Mouse (Mus musculus) brain, embryonic 14.5 days (tissue): ENCODE measurements around the gene Zfp213.

Experiments used
- CTCF ChIP-seq: fragments of 200-500 bp; IDR thresholded peaks from 2 replicates; pipeline ENCODE4 v1.5.1; 2012; ENCODE audit warnings: inconsistent platforms, mild to moderate bottlenecking, moderate library complexity, borderline replicate concordance; ENCODE audit not compliant: insufficient read depth, insufficient read length; ENCODE audit errors: extremely low read depth
- POLR2A ChIP-seq: fragments of 200-500 bp; IDR thresholded peaks from 2 replicates; pipeline ENCODE4 v1.6.1; 2012; ENCODE audit warnings: mild to moderate bottlenecking, inconsistent platforms, borderline replicate concordance; ENCODE audit not compliant: poor library complexity, insufficient read depth, insufficient read length, severe bottlenecking; ENCODE audit errors: extremely low read depth

GRCm38 (mm10) chr17:23599605-23600063 is 35.6 kb upstream of the Zfp213 start:
- TF ChIP-seq POLR2A (no peak), CTCF (no peak)
